Mouse (Mus musculus) induced T-regulatory cell, adult 2 months (primary cell): Measurements from ENCODE around the gene Prrx2.

Source experiments
- DNase-seq: peaks from one replicate; pipeline ENCODE4 v3.0.0-alpha.2; 2012; ENCODE audit warnings: low read depth

Prrx2 gene

GRCm38 (mm10) chr2:30823385-30824153 is 11.2 kb upstream of the Prrx2 start:
- DNase-seq, result no peak

- peak; percentile 88 for DNase-seq
These were observed 7.7 kb upstream of the Prrx2 start for GRCm38 (mm10) chr2:30826825-30827748.

GRCm38 (mm10) chr2:30827749-30828475 is 6.9 kb upstream of the Prrx2 start:
- peak; percentile 98 for DNase-seq

- peak; percentile 82 for DNase-seq
These were observed 5.5 kb upstream of the Prrx2 start for GRCm38 (mm10) chr2:30829315-30829714.

- DNase-seq, result no peak
These were observed 4.4 kb upstream of the Prrx2 start, which contains the start of gene Asb6 for GRCm38 (mm10) chr2:30830283-30830795. Gene Asb6, minus strand, starts transcription at chr2:30830333.

GRCm38 (mm10) chr2:30833644-30834043 is 1.1 kb upstream of the Prrx2 start:
- DNase-seq, result no peak

- no peak for DNase-seq
These were observed 1.6 kb downstream of the Prrx2 start for GRCm38 (mm10) chr2:30836238-30836990.

GRCm38 (mm10) chr2:30842615-30843014 is 7.8 kb downstream of the Prrx2 start:
- no peak for DNase-seq

- DNase-seq, result no peak
These were observed 10.6 kb downstream of the Prrx2 start for GRCm38 (mm10) chr2:30845152-30846070.

GRCm38 (mm10) chr2:30846236-30846635 is 11.5 kb downstream of the Prrx2 start:
- DNase-seq, result no peak

- DNase-seq, result no peak
These were observed 12.0 kb downstream of the Prrx2 start for GRCm38 (mm10) chr2:30846723-30847122.

- no peak for DNase-seq
These were observed 13.4 kb downstream of the Prrx2 start for GRCm38 (mm10) chr2:30848184-30848583.

GRCm38 (mm10) chr2:30850581-30850980 is 15.8 kb downstream of the Prrx2 start:
- no peak for DNase-seq

GRCm38 (mm10) chr2:30852771-30853313 is 18.1 kb downstream of the Prrx2 start:
- no peak for DNase-seq

- DNase-seq, result no peak
These were observed 22.3 kb downstream of the Prrx2 start for GRCm38 (mm10) chr2:30857076-30857475.

GRCm38 (mm10) chr2:30859782-30860181 is 25.0 kb downstream of the Prrx2 start:
- DNase-seq, result no peak

- DNase-seq, result no peak
These were observed 27.3 kb downstream of the Prrx2 start for GRCm38 (mm10) chr2:30862081-30862480.

GRCm38 (mm10) chr2:30863574-30863973 is 28.8 kb downstream of the Prrx2 start:
- no peak for DNase-seq

- DNase-seq, result no peak
These were observed 30.2 kb downstream of the Prrx2 start for GRCm38 (mm10) chr2:30864968-30865381.

GRCm38 (mm10) chr2:30865426-30865825 is 30.7 kb downstream of the Prrx2 start:
- no peak for DNase-seq
